Mouse (Mus musculus): ENCODE data around the gene Igfbp2.

GRCm38 (mm10) chr1:72815184-72815583 is 9.1 kb upstream of the Igfbp2 start:
- TF ChIP-seq CTCF (IDR thresholded peaks at IDR 0.05; ENCODE audit: low read depth) (no peak), EP300 (IDR thresholded peaks at IDR 0.05; ENCODE audit: low read depth) (no peak)
